Mouse (Mus musculus) gastrocnemius, postnatal 4 days (tissue): ENCODE data around the gene Rtl9. TPM values are rescaled to one million over a fixed set of nuclear protein-coding genes. Genes with fewer than 3 reads are reported as not detected.

Experiments
- DNase-seq, 2 experiments: peaks; one replicate each; pipeline ENCODE4 v3.0.0; 2021 to 2022; ENCODE audit warnings: low spot score in 2 of 2, mixed read lengths in 2 of 2
- long read RNA-seq, 2 experiments: library from polyadenylated mRNA; stranded (forward); transcript quantifications; one replicate each; pipeline ENCODE4 v2.0.0; 2021
- total RNA-seq, 2 experiments: library from RNA; stranded (reverse); gene quantifications; 2 replicates each; pipeline ENCODE4 v1.2.3; 2021

Rtl9 gene
- total RNA-seq = 1 to 10 TPM; 2.6 to 3.1 TPM
- long read RNA-seq, experiment 1, full-length matches to known transcripts = 1 of 1 reads
- long read RNA-seq, experiment 1, partial matches to known transcripts = 0 of 1 reads
- long read RNA-seq, experiment 1, other reads (novel, unspliced or antisense) = 0 of 1 reads
- long read RNA-seq, experiment 2 = 0 reads

- no peak for DNase-seq
Observed at GRCm38 (mm10) chrX:143099044-143099754, at the start of gene Rtl9. Gene Rtl9, plus strand, starts transcription at chrX:143099594.

- no peak for DNase-seq
Observed at GRCm38 (mm10) chrX:143051478-143051877, 47.9 kb upstream of the Rtl9 start.

- no peak for DNase-seq
Observed at GRCm38 (mm10) chrX:143051921-143052320, 47.5 kb upstream of the Rtl9 start.

GRCm38 (mm10) chrX:143058829-143059228 lies 40.6 kb upstream of the Rtl9 start:
- DNase-seq = peak; percentile 68 to 76

- DNase-seq = no peak
Observed at GRCm38 (mm10) chrX:143062641-143063355, 36.6 kb upstream of the Rtl9 start.

- DNase-seq = peak in 1 of 2 experiments; percentile 16
Observed at GRCm38 (mm10) chrX:143063780-143064179, 35.6 kb upstream of the Rtl9 start.

- no peak for DNase-seq
Observed at GRCm38 (mm10) chrX:143064288-143064687, 35.1 kb upstream of the Rtl9 start.

- no peak for DNase-seq
Observed at GRCm38 (mm10) chrX:143066320-143067114, 32.9 kb upstream of the Rtl9 start.

GRCm38 (mm10) chrX:143067115-143067514 lies 32.3 kb upstream of the Rtl9 start:
- DNase-seq = no peak

GRCm38 (mm10) chrX:143067576-143067975 lies 31.8 kb upstream of the Rtl9 start:
- no peak for DNase-seq

- peak in 1 of 2 experiments; percentile 15 for DNase-seq
Observed at GRCm38 (mm10) chrX:143080458-143081336, 18.7 kb upstream of the Rtl9 start.

GRCm38 (mm10) chrX:143082732-143083131 lies 16.7 kb upstream of the Rtl9 start:
- no peak for DNase-seq

GRCm38 (mm10) chrX:143088225-143088624 lies 11.2 kb upstream of the Rtl9 start:
- DNase-seq = no peak

GRCm38 (mm10) chrX:143090904-143091588 lies 8.3 kb upstream of the Rtl9 start:
- no peak for DNase-seq

GRCm38 (mm10) chrX:143097551-143097950 lies 1.8 kb upstream of the Rtl9 start:
- peak in 1 of 2 experiments; percentile 18 for DNase-seq

GRCm38 (mm10) chrX:143103146-143103545 lies 3.8 kb downstream of the Rtl9 start:
- no peak for DNase-seq

- no peak for DNase-seq
Observed at GRCm38 (mm10) chrX:143105866-143106265, 6.5 kb downstream of the Rtl9 start.

GRCm38 (mm10) chrX:143112546-143112945 lies 13.2 kb downstream of the Rtl9 start:
- no peak for DNase-seq
